Mouse (Mus musculus): ENCODE results near the gene Calml4.

Gene Calml4

GRCm38 (mm10) chr9:62901736-62902135 is 43.9 kb downstream of the Calml4 start:
- DNase-seq (ENCODE audit: low spot score in 2 of 2), result no peak

DNA sequence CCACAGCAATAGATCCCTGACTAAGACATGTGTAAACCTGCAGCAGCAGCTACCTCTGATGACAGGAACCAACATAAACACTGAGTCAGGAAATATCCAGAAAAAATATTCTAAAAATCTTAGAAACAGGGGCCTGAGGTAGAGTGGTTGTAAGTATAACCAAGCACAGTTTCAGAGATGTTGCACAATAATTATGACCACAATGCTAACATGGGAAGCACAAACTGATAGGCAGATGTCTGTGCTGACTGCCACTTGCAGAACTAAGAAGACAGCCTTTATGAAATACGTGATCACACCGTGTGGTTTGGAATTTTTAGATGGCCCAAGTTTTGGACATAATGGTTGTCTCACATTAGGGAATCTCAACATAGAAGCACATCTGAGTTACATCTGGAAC is 46.0 kb downstream of the Calml4 start:
- no peak for DNase-seq (ENCODE audit: low spot score in 2 of 2)

DNA sequence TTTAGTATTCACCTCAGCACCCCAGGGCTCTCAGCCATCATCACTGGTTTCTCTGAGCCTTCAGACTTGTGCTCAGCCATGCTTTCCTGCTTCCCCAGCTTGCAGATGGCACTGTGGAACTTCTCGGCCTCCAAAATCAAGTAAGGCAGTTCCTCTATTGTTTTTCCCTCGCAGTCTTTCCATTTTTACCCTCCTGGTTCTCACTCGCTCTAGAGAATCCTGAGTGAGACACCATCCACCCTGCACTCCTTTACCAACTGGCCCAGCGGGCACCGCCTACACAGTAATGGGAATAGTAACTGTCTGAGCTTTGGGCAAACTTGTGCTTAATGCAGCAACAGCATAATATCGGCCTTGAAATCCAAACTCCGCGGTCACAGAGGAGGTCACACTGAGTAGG is 47.2 kb downstream of the Calml4 start:
- no peak for DNase-seq (ENCODE audit: low spot score in 2 of 2)

GRCm38 (mm10) chr9:62913390-62914069 is 55.6 kb downstream of the Calml4 start:
- DNase-seq (ENCODE audit: low spot score in 2 of 2), result no peak

DNA sequence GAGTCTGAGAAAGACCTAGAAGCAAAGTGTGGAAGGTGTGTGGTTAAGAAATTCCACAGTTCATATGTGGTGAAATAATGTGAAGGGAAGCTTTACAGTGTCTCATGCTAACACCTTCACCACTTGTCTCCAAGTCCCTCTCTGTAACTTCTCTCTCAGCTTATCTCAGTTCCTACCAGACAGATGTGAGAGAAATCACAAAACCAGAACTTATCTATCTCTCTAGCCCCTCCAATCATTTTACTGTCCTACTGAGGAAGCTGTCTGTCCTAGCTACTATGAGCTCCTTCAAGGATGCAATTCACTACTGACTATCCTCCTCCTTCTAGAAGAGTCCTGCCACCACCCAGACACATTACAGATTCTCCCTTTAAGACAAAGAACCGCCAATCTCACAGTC is 59.2 kb downstream of the Calml4 start:
- no peak for DNase-seq (ENCODE audit: low spot score in 2 of 2)

- DNase-seq (ENCODE audit: low spot score in 2 of 2), result no peak
Observed at GRCm38 (mm10) chr9:62920877-62921276, 63.0 kb downstream of the Calml4 start.

DNA sequence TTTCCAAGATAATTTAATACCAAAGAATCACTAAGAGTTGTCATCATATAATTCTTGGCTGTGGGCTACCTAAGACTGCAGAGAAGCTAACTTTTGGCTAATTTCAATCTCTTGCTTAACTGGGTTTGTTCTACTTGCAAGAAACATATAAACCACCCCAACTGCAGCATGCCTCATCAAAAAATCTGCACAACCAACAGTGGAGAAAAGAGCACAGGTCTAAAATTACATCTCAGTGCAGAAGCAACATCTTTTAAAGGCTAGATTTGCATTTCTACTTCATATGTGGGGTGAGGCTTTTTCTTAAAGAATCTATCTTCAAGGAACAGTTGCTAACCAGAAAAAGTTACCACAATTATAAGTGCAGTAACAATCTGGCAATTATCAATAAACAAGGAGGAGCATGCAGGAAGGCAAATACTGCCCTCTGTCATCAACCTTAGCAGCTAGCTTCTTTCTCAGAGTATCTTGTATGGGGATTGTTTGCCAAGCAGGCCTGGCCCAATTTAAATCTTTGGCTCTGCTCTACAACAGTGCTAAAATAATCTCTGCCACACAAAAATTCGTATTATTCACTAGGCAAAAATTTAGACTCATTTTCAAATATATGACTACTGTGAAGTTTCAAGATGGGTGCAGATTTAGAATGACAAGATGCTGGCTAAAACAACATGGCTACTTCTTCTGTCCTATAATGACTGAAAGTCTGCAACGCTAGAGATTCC is 67.2 kb downstream of the Calml4 start:
- no peak for DNase-seq (ENCODE audit: low spot score in 2 of 2)

Data from urinary bladder, adult 18-20 months (tissue).